9 mouse cellular contexts compared by ENCODE assay signal in genomic region chr9:104088555-104088954, GRCm38 (mm10). TPM values are rescaled to one million over a fixed set of nuclear protein-coding genes. Genes with fewer than 3 reads are reported as not detected.
A peak's percentile ranks its signal among the peaks of the same experiment; 100 is the strongest.
DNase-seq lines count a peak whose midpoint lies in the region; TF ChIP-seq lines count a peak whose summit lies in the region.
"Had no signal": no experiment of that assay in that cellular context is flagged by ENCODE, and none has a peak within 500 bp of the region (broad histone marks: within the 10 kb centered on the region; RNA-seq: fewer than 3 reads in every experiment).

No protein-coding gene starts in this region.

- peak; percentile 21 for DNase-seq in gastrocnemius, postnatal 14 days
- no peak for DNase-seq in gastrocnemius, postnatal 36 days
- no peak for DNase-seq in ES-E14 (ENCODE audit: low read depth, low spot score)
- peak; percentile 35 for DNase-seq in heart, adult 8-10 months (ENCODE audit: low spot score)
- DNase-seq in kidney, postnatal 14 days: peak; percentile 32
- DNase-seq in thymus, postnatal 10 days (ENCODE audit: low spot score in 2 of 2): no peak
- DNase-seq in thymus, postnatal 36 days: no peak
- no peak for DNase-seq in adrenal gland, adult 18-20 months (ENCODE audit: low spot score in 2 of 2)
- DNase-seq: liver, embryonic 13.5 days had no signal

- peaks cover 13 to 14% of the 10 kb centered on the region in 2 experiments; a peak in 3 of 4 replicates for H3K4me1 ChIP-seq in ES-E14 (ENCODE audit: control insufficient read depth in 2 of 2, insufficient read depth in 2 of 2, low read length in 2 of 2, poor library complexity in 1 of 2)
- H3K4me1 ChIP-seq: liver, embryonic 13.5 days had no signal

- H3K36me3 ChIP-seq in ES-E14 (ENCODE audit: control insufficient read depth, insufficient read depth, low read length, poor library complexity, severe bottlenecking): no peaks in the 10 kb centered on the region

- H3K27ac ChIP-seq in ES-E14 (ENCODE audit: insufficient read depth, low read depth, low read length, poor library complexity, severe bottlenecking): no peak overlapping the region
- H3K27ac ChIP-seq: liver, embryonic 13.5 days had no signal

- intact Hi-C loops in gastrocnemius, postnatal 14 days (cut with DNase I; ENCODE audit: low total_unique reads): no loop called here
- intact Hi-C loops in gastrocnemius, postnatal 36 days (cut with DNase I): no loop called here

- no peaks in the 10 kb centered on the region for H3K9me3 ChIP-seq in ES-E14 (ENCODE audit: control insufficient read depth, insufficient read depth, low read depth, low read length)
- H3K9me3 ChIP-seq: liver, embryonic 13.5 days had no signal

- 0 out of 4 replicates have a peak overlapping the region, but pooled peaks of 1 of the 2 experiments have one; percentile 17 for H3K4me3 ChIP-seq in ES-E14 (ENCODE audit: insufficient read depth in 1 of 2, low read depth in 1 of 2, low read length in 2 of 2, poor library complexity in 1 of 2, severe bottlenecking in 1 of 2)
- H3K4me3 ChIP-seq: liver, embryonic 13.5 days had no signal

- no peak overlapping the region for H3K9ac ChIP-seq in ES-E14 (ENCODE audit: insufficient read depth, low read depth, low read length, poor library complexity, severe bottlenecking)
- H3K9ac ChIP-seq: liver, embryonic 13.5 days had no signal

- in situ Hi-C loops in ES-E14 (cut with MboI; ENCODE audit: low sequenced_read_pairs in 2 of 2, unreplicated experiment in 2 of 2): no loop called here

TF ChIP-seq in ES-E14, 5 proteins besides CTCF, POLR2A, EP300 and RAD21:
- TF ChIP-seq ZNF384 (IDR thresholded peaks at IDR 0.05; ENCODE audit: low read depth, low read length) (0 out of 2 replicates have a peak, but pooled peaks have one; percentile 50), ZC3H11A (IDR thresholded peaks at IDR 0.05; ENCODE audit: borderline replicate concordance, low read depth, low read length) (no peak), MAFK (IDR thresholded peaks at IDR 0.05; ENCODE audit: insufficient read depth, low read depth, low read length) (no peak)

RNA-seq across cellular contexts. Expression of gene Acad11, which starts 25.4 kb away (rescaled TPM):
- total RNA-seq in gastrocnemius, postnatal 14 days (2021): 10 to 100 TPM; 20.8 to 24.1 TPM
- total RNA-seq in gastrocnemius, postnatal 36 days (2021): 10 to 100 TPM; 36.5 to 40.6 TPM
- total RNA-seq in ES-E14 (2012; rRNA removed): 20.2 and 22.4 TPM in 2 replicates
- total RNA-seq in heart, adult 8-10 months (2022): 100 to 1,000 TPM; 114 to 136 (median 130) TPM
- 10 to 100 TPM; 66.7 to 84.1 TPM for total RNA-seq in adrenal gland, adult 18-20 months (2021)

RNA-seq across cellular contexts. Expression of gene Uba5, which starts 25.6 kb away (rescaled TPM):
- 10 to 100 TPM; 12.0 to 15.2 TPM for total RNA-seq in gastrocnemius, postnatal 14 days (2021)
- total RNA-seq in gastrocnemius, postnatal 36 days (2021): 10 to 100 TPM; 10.2 to 10.8 TPM
- total RNA-seq in ES-E14 (2012; rRNA removed): 31.9 and 44.7 TPM in 2 replicates
- total RNA-seq in heart, adult 8-10 months (2022): 10 to 100 TPM; 12.7 to 16.2 (median 14.0) TPM
- 10 to 100 TPM; 37.3 to 47.4 TPM for total RNA-seq in adrenal gland, adult 18-20 months (2021)

RNA-seq across cellular contexts. Expression of gene Ackr4, which starts 38.2 kb away (rescaled TPM):
- total RNA-seq in gastrocnemius, postnatal 14 days (2021): 1 to 10 TPM; 1.9 to 2.7 TPM
- total RNA-seq in gastrocnemius, postnatal 36 days (2021): 1 to 10 TPM in 1 of 2 experiments, under 1 TPM in 1; 0.87 to 1.1 TPM
- 1.1 and 1.3 TPM in 2 replicates for total RNA-seq in ES-E14 (2012; rRNA removed)
- 1 to 10 TPM; 1.6 to 3.1 (median 1.8) TPM for total RNA-seq in heart, adult 8-10 months (2022)
- not detected for total RNA-seq in adrenal gland, adult 18-20 months (2021)

RNA-seq across cellular contexts. Expression of gene Gm28305, which starts 48.1 kb away (rescaled TPM):
- not detected for total RNA-seq in gastrocnemius, postnatal 14 days (2021)
- not detected for total RNA-seq in gastrocnemius, postnatal 36 days (2021)
- not detected in 2 replicates for total RNA-seq in ES-E14 (2012; rRNA removed)
- 1 to 10 TPM in 1 of 4 experiments, not detected in 3; 2.0 TPM for total RNA-seq in heart, adult 8-10 months (2022)
- not detected for total RNA-seq in adrenal gland, adult 18-20 months (2021)

Comparison
In these comparisons a context has a peak if more than half of its experiments do, and no peak if none do; other contexts are left out.
1. DNase-seq: peak in gastrocnemius, postnatal 14 days (single experiment), heart, adult 8-10 months (single experiment) and kidney, postnatal 14 days (single experiment); none in gastrocnemius, postnatal 36 days (0 of 2), ES-E14 (single experiment), thymus, postnatal 10 days (0 of 2), thymus, postnatal 36 days (0 of 2) and adrenal gland, adult 18-20 months (0 of 2).